Mouse (Mus musculus): ENCODE measurements at regions not wholly inside any gene's neighbourhood (a gene's known extent, or its start where the extent isn't known, plus 50 kb on each side); places are given as distances from the start of the nearest gene placed in this dataset.

DNA sequence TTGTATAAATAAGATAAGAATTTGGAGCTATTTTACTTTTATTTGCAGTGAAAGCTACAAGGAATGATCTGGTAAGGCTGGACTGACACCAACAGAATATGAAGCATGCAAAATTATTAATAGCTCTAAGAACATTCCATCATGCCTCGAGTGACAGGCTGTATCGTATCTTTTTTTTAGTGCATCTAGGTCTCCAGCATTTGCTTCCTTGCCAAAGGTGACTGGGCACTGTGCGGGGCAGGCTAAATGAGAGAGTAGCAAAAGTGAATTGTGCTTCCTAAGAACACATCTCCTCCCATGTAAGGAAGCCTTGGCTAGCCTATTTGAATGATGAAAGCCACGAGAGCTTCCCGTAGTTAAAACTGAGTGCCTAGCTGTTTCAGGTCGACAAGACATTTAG, 261.5 kb upstream of the Ndst3 start:
- no peak for DNase-seq

DNA sequence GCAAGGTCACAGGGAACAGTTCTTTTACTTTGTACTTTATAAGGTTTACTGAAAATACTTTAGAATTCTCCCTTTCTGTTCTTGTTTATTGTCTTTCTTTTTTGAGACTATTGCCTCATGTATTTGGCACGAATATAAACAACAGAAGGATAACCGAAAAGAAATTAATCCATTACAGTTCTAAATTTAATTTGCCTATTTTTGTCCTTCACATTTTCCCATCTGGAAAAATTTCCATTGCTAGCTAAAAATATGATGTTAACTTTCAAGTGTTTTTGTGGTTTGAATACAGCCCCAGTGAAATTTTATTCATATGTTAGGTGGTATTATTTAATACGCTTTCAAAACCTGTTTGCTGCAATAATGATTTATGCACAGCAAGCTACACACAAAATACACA, 276.7 kb upstream of the Ndst3 start:
- DNase-seq, result no peak

DNA sequence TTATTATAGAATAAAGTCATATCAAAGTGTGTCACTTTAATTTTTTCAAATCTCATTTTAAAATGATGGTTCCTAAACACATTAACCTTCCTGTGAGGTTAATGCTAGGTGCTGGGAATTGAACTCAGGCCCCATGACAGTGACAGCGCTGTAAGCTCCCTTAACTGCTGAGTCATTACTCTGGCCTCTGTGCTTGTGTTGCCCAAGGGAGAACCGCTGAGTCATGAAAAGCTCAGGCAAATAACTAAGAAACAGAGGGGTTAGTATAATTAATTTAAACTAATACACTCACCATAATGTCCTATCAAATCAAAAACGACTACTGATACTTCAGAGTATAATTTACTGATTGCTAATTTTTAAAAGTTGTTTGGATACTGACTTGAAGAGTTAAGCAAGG, 281.7 kb upstream of the Ndst3 start:
- no peak for DNase-seq

DNA sequence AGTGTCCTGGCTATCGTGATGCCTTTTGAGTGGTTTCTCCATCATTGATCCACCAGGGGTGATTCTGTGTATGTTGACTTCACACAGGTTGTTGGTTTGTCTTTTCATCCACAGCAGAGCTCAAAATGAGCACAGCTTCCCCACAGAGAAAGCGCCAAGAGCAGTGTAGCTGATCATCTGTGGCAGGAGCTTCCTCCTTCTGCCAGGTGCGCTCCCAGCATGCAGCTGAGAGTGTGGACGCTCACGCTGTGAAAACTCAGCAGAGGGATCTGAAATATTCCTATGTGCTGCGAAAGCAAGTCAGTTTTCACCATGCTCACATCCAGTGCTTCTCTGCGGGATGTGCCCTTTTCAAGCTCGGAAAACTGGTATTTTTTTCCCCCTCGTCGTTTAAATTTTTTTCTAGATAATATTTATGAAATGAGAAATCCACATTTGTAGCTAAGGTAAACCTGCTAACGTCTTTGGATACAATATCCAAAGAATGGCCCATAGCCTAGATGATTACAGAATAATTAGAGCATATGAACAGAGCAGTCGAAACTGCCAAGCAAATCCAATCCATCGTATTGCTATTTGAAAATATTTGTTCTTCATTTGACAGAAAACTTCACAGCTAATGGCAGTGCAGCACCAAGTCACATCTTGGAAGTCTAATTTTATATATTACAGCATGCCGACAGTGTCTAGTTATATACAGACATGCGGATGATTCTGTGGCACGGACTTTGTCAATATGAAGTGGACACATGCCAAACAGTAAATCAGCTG, 283.3 kb upstream of the Ndst3 start:
- DNase-seq, result no peak

DNA sequence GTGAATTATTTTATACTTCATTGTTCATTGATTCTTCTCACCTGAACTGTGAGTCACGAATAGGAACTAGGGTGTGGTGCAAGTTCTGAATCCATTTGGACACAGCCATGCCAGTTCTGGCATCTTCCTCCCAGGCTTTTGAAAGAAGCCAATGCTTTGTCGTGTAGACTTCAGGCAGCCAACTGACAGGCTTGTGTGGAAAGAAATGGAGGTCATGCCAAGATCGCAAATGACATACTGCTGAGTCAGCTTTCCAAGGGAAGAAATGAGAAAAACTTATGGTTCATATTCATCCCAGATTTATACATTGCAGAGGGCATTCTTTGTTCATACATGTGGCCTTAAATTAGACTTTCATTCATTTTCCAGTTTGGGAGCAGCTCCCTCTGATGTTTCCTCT, 285.8 kb upstream of the Ndst3 start:
- DNase-seq, result no peak

DNA sequence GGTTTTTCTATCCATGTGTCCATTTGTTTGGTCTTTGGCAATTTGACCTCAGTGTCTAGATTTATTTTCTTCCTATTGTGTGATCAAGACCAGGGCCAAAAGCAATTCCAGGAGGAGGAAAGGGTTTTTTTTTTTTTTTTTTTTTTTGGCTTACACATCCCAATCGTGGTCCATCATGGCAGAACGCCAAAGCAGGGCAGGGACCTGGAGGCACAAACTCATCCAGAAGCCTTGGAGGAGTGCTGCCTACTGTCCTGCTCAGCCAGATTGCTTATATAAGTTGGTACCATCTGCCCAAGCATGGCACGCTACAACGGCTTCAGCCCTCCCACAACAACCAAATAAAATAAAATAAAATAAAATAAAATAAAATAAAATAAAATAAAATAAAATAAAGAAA, 286.5 kb upstream of the Ndst3 start:
- no peak for DNase-seq

DNA sequence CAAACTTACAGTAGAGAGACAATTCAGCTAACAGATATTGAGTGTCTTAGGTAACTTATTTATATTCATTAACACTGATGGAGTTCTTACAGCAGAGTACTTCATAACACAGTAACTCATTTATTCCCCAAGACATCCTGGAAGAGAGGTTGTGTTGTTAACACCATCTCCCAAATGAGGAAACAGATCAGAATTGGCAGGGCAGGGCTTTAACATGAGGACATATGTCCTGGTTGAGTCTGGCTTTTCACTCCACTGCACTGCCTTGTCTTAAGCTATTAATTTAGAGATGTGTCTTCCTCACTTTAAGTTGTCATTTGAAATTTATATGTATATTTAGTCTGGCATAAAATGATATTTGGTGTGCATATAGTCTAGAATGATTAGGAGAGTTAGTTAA, 292.4 kb upstream of the Ndst3 start:
- no peak for DNase-seq

DNA sequence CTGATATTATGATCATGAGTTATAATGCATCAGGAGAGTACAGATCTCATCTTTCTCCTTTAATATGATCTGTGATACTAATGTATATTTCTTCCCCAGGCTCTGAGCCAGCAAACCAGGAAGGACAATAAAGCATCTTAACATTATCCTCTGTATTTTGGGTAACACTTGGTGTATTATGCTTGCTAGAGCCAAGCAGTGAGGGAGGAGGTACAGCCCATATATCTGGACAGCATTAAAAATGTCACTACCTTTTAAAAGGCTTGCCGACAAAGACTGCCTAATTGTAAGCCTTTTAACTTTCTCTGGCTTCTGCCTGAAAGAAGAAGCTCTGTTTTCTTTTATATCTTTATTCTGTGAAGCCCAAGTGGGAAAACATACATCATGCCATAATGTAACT, 292.9 kb upstream of the Ndst3 start:
- no peak for DNase-seq

DNA sequence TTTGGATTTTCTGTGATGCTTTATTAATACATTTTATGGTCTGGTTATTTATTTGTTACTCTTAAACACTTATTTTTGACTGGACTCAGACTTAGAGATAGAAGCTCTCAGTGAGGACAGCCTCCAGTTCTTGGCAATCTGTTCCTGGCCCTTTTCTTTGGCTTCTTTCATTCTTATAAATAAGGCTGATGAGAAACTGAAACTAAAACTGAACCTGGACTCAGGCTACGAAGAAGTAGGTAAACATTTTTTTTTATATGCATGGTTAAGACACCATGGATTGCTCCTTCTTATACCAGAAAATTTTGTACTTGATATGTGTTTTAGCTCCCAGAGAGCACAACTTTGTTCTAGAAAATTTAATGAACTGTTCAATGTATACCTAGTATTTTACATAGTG, 293.4 kb upstream of the Ndst3 start:
- DNase-seq, result no peak

DNA sequence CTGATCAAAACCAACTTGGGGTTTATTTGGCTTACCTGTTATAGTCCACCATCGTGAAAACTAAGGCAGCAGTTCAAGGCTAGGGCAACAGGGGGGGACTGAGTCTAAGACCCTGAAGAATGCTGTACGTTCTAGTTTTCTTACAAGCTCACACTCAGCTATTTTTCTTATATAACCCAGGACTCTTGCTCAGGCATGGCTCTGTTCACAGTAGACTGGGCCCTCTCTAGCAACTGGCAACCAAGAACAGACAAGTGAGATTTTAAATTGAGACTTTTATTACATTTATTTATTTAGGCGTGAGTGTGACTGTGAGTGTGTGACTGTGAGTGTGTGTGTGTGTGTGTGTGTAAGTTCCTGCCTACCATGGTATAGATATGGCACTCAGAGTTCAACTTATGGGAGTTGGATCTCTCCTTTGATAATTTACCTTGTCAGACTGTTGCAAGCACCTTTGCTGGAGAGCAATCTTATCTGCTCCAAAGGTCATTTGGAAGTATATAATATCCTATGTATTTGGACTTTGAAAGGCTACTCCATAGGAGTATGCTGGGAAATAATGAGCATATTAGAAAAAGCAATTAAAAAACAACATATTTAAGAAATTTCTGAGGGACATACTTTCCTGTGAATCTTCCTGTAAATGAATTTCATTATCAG, 309.4 kb upstream of the Ndst3 start:
- no peak for DNase-seq

DNA sequence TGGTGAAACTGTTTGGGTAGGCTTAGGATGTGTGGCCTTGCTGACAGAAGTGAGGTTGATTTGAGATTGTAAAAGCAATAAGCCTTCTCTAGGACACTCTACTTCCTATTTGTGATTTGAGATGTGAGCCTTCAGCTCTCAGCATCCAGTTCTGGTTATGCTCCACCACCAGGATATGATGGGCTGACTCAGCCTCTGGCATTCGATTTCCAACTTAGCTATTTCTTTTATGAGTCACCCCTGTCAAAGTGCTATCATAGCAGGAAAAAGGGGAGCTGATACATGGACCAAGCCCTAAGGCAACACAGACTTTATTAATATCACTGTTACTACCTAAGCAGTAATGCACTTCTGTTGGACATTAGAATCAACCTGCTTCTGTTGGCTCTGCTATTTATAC, 310.2 kb upstream of the Ndst3 start:
- no peak for DNase-seq

DNA sequence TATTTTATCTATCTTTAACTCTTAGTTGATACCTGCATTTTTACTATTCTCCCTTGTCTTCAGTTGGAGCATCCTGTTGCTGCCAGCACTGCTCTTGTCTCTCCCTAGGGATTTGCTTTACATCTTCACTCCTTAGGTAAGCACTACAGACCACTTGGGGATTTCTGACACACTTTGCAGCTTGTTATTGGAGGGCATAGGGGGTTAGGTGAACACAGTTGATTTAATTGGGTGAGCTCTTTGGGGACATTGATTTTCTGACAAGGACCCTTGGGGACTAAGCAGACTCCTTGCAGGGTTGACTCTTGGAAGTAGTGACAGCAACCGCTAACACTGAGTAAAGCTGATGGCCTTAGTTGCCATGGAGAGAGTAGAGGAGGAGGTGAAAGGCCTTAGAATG, 309.0 kb upstream of the Tram1l1 start:
- no peak for DNase-seq

DNA sequence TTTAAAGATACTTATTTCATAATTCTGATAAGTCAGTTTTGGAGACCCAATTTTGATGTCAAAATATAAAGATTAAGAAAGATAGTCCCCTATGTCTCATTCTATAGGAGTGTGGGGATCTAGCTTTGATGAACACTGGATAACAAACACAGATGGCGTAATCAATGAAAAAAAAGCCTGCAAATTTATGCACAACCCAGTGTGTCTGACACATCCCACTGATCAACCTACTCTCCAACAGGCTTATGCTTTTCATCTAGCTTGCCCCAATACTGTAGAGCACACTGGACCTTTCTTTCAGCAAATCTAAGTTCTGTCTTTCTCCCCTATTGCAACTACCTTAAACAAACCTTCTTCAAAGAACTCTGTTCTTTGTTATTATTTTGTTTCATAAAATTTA, 302.0 kb upstream of the Tram1l1 start:
- DNase-seq, result peak; percentile 18

DNA sequence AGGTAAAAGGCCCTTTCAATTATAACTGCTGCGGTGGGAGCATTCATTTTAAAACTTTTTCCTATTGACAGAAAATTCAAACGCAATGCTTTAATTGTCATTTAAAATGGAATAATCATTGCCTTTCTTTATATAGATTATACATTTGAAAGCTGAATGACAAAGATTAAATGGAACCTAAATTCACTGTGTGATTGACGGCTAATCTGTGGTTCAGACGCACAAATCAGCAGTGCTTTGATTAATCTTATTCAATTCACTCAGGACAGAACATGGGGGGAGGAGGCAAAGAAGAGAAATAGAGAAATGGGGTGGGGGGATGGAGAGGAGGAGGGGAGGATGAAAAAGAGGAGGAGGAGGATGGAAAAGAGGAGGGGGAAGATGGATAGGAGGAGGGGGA, 294.5 kb upstream of the Tram1l1 start:
- no peak for DNase-seq

DNA sequence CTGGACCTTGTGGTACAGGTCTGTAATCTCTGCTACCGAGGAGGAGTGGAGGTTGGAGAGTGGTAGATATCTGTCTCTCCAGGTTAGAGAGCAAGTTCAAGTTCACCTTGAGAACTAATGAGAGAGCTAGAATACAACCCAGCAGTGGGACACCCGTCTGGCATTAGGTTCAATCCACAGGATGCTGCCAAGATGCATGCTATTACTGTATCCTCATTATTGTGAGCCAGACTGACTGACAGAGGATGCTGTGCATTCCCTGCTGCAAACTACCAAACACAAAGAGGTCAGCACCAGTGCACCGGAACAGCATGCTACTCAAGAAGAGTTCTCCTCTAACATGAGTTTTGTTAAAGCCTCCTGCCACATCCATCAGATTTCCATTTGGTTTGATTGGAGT, 253.6 kb upstream of the Tram1l1 start:
- DNase-seq, result no peak

DNA sequence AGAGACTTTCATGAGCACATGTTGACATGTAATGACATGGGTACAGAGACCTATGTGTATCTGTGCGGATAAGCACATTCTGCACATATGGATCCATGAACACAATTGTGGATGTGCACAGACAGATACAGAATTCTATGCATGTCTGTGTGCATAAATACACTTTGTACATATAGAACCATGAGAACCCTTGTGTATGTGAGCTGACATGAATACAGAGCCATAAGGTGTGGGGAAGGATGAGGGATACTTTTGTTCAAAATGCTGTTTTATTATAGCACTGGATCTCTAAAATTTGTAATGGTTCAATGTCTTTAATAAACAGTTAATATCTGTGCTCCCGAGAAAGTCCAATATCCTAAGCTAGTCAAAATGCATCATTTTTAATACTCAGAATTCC, 253.1 kb upstream of the Tram1l1 start:
- DNase-seq, result no peak

DNA sequence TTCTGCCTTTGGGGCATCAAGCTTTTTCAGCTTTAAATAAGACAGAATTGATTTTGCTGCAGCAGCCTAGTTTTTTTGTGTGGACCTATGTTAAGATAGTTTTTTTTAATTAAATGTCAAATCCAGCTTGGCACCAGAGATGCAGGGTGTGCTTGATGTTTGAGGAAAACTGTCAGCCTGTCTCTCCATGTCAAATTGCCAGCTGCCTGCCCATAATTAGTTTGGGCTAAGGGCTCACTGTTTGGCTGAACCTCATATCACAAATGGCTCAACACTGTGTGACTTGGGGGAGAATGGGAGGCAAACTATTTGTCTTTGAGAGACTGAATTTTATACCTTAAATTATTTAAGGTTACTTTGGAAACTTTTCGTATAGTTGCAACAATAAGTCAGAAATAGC, 252.7 kb upstream of the Tram1l1 start:
- no peak for DNase-seq

DNA sequence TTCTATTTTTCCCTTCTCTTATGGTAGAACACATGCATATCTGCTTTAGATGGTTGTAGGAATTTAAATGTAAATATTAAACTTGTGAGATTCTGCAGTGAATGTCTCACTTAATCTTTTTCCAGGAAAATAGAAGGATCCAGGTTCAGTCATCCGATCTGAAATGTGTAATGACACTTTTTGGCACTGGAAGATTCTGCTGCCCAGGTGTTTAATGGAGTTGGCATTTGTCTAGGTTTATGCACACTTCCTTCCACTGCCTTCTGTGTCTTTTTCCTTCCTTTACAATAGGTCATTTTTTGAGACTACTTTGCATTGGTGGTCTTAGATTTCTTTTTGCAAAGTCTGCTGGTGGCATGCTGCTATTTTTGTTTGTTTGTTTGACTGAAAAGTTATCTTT, 251.5 kb upstream of the Tram1l1 start:
- DNase-seq, result no peak

DNA sequence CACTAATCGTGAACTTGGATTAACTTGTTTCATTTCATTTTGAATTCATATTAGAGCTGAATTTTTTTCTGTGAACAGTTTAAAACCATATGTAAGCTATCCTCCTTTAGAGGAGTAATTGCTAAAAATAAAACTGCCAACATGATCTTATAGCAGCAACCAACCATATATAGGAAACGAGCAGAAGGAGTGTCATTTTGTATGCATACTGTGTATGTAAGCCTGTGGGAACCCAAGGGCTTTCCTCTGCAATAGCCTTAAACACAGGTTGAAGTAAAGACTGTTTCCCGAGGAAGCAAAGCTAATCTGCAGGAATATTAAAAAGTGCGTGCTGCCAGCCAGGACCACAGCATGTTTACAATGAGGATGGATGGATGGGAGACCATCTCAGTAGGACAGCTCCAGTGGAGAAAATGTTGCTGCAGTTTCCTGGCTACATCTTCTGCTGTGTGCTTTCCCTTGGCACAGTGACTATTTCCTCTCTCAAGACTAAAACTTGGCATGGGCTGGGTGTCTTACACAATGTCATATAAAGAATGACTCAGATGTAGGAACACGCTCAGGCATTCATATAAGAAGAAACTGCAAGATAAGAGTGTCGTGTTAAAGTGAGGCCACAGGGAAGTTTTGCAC, 244.6 kb upstream of the Tram1l1 start:
- DNase-seq, result peak; percentile 54

DNA sequence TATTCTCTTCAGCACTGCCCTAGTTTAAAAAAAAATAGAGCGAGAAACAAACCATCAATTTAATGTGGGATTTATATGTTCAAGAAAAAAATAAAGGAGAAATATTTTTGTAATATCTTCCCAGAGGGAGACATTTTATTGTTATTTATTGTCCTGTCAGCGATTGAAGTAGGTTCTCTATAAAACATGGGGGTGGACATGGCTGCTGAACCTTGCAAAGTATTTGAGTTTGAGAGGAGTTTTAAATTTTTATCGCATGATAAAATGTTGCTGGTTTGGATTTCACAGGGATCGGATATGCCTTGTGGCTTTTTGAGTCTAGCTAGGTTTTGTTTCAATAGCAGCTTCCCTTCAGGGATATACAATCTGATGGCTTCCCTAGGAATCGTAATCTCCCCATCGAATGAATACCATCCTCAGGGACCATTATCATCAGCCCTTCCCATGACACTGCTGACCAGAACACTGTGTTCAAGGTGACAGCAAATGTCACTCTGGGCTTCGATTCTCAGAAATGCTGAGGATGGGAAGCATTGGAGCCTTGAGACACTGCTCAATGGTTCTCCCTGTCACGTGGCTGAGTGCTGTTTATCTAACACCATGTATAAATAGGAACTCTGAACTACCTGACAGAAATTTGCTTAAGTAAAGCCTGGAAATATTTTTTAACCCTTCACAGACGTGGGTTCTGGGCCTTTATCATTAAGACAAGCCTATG, 228.1 kb upstream of the Tram1l1 start:
- no peak for DNase-seq

DNA sequence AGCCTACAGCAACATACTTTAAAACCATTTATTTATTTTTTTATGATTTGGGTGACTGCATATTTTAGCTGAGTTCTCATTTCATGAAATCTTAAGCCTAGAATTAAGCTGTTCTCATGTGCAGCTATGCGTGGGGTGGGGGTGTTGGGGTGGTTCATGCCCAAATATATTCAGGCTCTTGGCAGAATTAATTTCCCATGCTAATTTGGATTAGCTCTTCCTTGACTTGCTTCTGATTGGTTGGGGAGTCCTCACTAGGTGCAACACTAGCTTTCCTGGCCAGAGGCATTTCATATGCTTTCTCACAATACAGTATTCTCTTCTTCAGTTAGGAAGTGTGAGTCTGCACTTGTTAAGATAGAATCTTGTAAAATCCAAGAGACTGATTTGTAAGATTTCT, 206.7 kb upstream of the Tram1l1 start:
- DNase-seq, result peak; percentile 2

DNA sequence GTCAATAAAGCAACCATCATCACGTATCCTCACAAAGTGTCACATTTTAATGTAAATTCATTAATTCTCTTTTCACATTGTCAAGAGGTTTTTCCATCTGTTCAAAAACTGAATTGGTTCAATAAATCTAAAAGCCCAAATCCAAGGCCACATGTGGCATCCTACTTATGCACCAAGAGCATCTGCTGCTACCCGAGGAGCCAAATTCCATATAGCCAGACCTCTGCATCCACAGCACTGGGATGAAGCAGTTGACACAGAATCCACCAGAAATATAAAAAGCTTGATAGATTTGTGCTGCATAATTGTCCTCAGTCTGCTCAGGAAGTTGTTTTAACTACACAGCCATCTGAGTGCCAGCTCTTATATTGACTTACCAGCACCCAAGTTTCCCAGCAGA, 164.4 kb upstream of the Tram1l1 start:
- DNase-seq, result no peak

DNA sequence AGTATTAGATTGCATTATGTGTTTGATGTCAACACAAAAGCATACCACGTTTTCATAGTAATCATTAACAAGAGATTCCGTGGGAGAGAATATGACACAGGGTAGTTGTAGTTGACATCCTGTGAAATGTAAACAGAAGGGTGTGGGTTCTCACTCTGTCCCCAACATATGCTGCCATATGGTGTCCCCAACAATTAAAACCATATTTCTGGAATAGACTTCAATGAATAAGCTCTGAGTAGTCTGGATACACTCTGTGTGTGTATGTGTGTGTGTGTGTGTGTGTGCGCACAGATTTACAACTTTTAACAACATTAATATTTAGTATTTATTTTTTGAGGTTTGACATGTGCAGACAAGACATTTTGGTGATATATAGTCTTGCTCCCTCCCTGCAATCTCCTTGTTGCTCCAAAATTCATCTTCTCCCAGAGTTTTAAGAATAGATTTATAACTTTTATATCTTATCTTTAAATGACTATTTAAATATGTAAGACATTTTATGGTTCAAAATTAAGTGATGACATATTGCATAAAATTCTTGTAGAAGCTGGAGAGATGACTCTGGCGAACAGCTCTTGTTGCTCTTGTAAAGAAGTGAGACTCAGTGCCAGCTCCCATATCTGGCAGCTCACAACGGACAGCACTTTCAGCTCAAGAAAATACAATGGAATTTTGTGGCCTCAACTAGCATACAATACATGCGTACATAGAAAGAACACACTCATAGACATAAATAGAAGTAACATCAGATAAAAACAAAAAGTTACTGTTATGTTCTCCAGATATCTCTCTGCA, 162.6 kb upstream of the Tram1l1 start:
- DNase-seq, result no peak
